Mouse (Mus musculus) 3T3-L1 (cell line): ENCODE results near the gene Zfyve19.

Experiments
- DNase-seq: peaks from one replicate; pipeline ENCODE4 v3.0.0-alpha.2; 2015; ENCODE audit warnings: low read depth, low spot score

Zfyve19 gene

GRCm38 (mm10) chr2:119250826-119251478 is 42.5 kb downstream of the Zfyve19 start:
- DNase-seq, result peak; percentile 97

DNA sequence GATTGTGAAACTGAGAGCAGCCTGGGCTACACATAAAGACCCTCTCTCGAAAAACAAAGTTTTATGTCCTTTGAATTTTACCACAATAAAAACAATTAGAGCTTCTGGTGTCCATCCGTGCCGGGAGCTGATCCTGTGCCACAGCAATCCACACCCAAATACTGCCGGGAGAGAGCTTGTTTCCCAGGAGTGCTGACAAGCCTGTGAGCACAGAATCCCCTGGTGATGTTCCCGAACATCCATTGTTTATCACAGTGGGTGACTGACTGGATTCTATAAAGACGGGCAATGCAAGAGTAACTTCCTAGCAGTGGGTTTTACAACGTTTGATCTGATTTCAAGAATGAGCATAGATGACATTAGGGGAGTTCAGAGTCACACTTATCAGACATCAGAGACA is 46.6 kb downstream of the Zfyve19 start:
- DNase-seq, result no peak

GRCm38 (mm10) chr2:119260518-119260917 is 52.1 kb downstream of the Zfyve19 start:
- no peak for DNase-seq

GRCm38 (mm10) chr2:119261326-119261725 is 52.9 kb downstream of the Zfyve19 start:
- peak; percentile 82 for DNase-seq

- peak; percentile 100 for DNase-seq
Measured at GRCm38 (mm10) chr2:119262978-119263377, 54.6 kb downstream of the Zfyve19 start.

DNA sequence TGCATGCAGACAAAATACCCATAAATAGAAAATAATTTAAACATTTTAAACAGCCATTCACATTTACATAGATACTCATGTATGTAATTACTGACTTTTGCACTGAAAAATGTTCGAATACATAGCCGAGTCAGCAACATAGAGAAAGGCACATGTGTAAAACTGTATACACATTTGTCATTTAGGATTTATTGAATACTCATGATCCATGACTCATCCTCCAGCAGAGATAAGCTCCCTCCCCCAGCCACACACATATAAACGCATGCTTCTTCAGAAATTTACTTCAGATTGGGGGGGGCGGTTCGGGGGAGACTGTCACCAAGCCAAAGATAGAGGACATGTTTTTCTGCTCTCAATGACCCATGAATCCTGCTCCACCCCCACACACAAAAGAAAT is 55.4 kb downstream of the Zfyve19 start:
- peak; percentile 85 for DNase-seq
